Mouse (Mus musculus): Measurements from ENCODE around the gene Plxnc1. TPM values are rescaled to one million over a fixed set of nuclear protein-coding genes. Genes with fewer than 3 reads are reported as not detected.

The Plxnc1 gene
- polyA plus RNA-seq, 1 experiment: 1.3 TPM

- H3K4me1 ChIP-seq (ENCODE audit: control insufficient read depth, insufficient read depth, low read length): no peaks in the 10 kb centered on the region
- H3K36me3 ChIP-seq (ENCODE audit: control insufficient read depth, insufficient read depth, low read length, poor library complexity, severe bottlenecking): no peaks in the 10 kb centered on the region
- TF ChIP-seq EP300 (IDR thresholded peaks at IDR 0.05; ENCODE audit: insufficient read depth, low read depth, low read length) (no peak), POLR2A (IDR thresholded peaks at IDR 0.05; ENCODE audit: insufficient read depth, low read length) (no peak), CTCF (IDR thresholded peaks at IDR 0.05; ENCODE audit: low read depth, low read length) (no peak)
- H3K9me3 ChIP-seq (replicated peaks; ENCODE audit: control insufficient read depth, insufficient read depth, low read length, poor library complexity, severe bottlenecking): no peaks in the 10 kb centered on the region; the same call in 1 of the 2 replicates
- no peak overlapping the region for H3K9ac ChIP-seq (ENCODE audit: low read depth, poor library complexity, severe bottlenecking)
- no peaks in the 10 kb centered on the region for H3K27me3 ChIP-seq (ENCODE audit: control insufficient read depth, insufficient read depth, low read length, poor library complexity, severe bottlenecking)
- no peak overlapping the region for H3K4me3 ChIP-seq (ENCODE audit: low read depth, low read length)
- H3K27ac ChIP-seq (ENCODE audit: insufficient read depth, low read length): no peak overlapping the region
Measured at GRCm38 (mm10) chr10:94896311-94896710, 48.3 kb downstream of the Plxnc1 start.

DNA sequence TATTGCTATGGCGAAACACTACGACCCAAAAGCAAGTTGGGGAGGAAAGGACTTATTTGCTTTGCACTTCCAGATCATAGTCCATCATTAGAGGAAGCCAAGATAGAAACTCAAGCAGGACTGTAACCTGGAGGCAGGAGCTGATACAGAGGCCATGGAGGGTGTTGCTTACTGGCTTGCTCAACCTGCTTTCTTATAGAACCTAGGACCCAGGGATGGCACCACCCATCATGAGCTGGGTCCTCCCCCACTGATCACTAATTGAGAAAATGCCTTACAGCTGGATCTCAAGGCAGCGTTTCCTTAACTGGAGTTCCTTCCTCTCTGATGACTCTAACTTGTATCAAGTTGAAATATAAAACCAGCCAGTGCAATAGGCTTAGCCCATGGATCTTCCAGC, 48.8 kb downstream of the Plxnc1 start:
- TF ChIP-seq POLR2A (IDR thresholded peaks at IDR 0.05; ENCODE audit: insufficient read depth, low read length) (no peak), CTCF (IDR thresholded peaks at IDR 0.05; ENCODE audit: low read depth, low read length) (no peak), EP300 (IDR thresholded peaks at IDR 0.05; ENCODE audit: insufficient read depth, low read depth, low read length) (no peak)
- Histone ChIP-seq H3K4me1 (ENCODE audit: control insufficient read depth, insufficient read depth, low read length) (no peaks in the 10 kb centered on the region), H3K27ac (ENCODE audit: insufficient read depth, low read length) (no peak overlapping the region)

GRCm38 (mm10) chr10:94889735-94890134, 54.9 kb downstream of the Plxnc1 start:
- Histone ChIP-seq H3K4me1 (ENCODE audit: control insufficient read depth, insufficient read depth, low read length) (no peaks in the 10 kb centered on the region), H3K27me3 (ENCODE audit: control insufficient read depth, insufficient read depth, low read length, poor library complexity, severe bottlenecking) (no peaks in the 10 kb centered on the region), H3K36me3 (ENCODE audit: control insufficient read depth, insufficient read depth, low read length, poor library complexity, severe bottlenecking) (no peaks in the 10 kb centered on the region), H3K9ac (ENCODE audit: low read depth, poor library complexity, severe bottlenecking) (no peak overlapping the region), H3K27ac (ENCODE audit: insufficient read depth, low read length) (no peak overlapping the region), H3K4me3 (ENCODE audit: low read depth, low read length) (no peak overlapping the region), H3K9me3 (replicated peaks; ENCODE audit: control insufficient read depth, insufficient read depth, low read length, poor library complexity, severe bottlenecking) (no peaks in the 10 kb centered on the region; the same call in none of the 2 replicates)
- no peak for TF ChIP-seq CTCF (IDR thresholded peaks at IDR 0.05; ENCODE audit: low read depth, low read length)
- TF ChIP-seq POLR2A (IDR thresholded peaks at IDR 0.05; ENCODE audit: insufficient read depth, low read length): no peak
- TF ChIP-seq EP300 (IDR thresholded peaks at IDR 0.05; ENCODE audit: insufficient read depth, low read depth, low read length): no peak

More for the DNA sequence above, 48.8 kb downstream of the Plxnc1 start:
- Histone ChIP-seq H3K4me3 (ENCODE audit: low read depth, low read length) (no peak overlapping the region), H3K36me3 (ENCODE audit: control insufficient read depth, insufficient read depth, low read length, poor library complexity, severe bottlenecking) (no peaks in the 10 kb centered on the region), H3K27me3 (ENCODE audit: control insufficient read depth, insufficient read depth, low read length, poor library complexity, severe bottlenecking) (no peaks in the 10 kb centered on the region), H3K9ac (ENCODE audit: low read depth, poor library complexity, severe bottlenecking) (no peak overlapping the region), H3K9me3 (replicated peaks; ENCODE audit: control insufficient read depth, insufficient read depth, low read length, poor library complexity, severe bottlenecking) (no peaks in the 10 kb centered on the region; the same call in 1 of the 2 replicates)

DNA sequence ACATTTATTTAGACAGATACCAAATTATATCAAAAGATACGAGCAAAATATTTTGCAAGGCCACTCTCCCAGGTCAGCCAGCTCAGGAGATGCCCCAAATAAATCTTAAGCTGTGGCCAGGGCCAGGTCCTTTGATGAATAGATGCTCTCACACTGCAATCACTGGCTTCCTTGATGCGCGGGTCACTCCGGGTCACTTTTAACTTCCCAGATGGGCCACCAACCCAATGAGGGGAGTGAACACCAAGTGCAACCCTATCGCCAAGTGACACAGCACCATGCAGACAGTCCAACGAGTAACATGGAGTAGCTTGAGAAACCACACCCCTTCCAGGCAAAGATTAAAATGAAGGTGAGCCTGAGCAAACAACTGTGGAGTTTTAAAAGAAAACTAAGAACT, 61.4 kb downstream of the Plxnc1 start:
- H3K36me3 ChIP-seq (ENCODE audit: control insufficient read depth, insufficient read depth, low read length, poor library complexity, severe bottlenecking): no peaks in the 10 kb centered on the region
- H3K9me3 ChIP-seq (replicated peaks; ENCODE audit: control insufficient read depth, insufficient read depth, low read length, poor library complexity, severe bottlenecking): no peaks in the 10 kb centered on the region
- no peak overlapping the region for H3K27ac ChIP-seq (ENCODE audit: insufficient read depth, low read length)
- no peaks in the 10 kb centered on the region for H3K4me1 ChIP-seq (ENCODE audit: control insufficient read depth, insufficient read depth, low read length)
- no peak overlapping the region for H3K9ac ChIP-seq (ENCODE audit: low read depth, poor library complexity, severe bottlenecking)
- no peaks in the 10 kb centered on the region for H3K27me3 ChIP-seq (ENCODE audit: control insufficient read depth, insufficient read depth, low read length, poor library complexity, severe bottlenecking)
- TF ChIP-seq EP300 (IDR thresholded peaks at IDR 0.05; ENCODE audit: insufficient read depth, low read depth, low read length): no peak
- no peak for TF ChIP-seq POLR2A (IDR thresholded peaks at IDR 0.05; ENCODE audit: insufficient read depth, low read length)
- no peak for TF ChIP-seq CTCF (IDR thresholded peaks at IDR 0.05; ENCODE audit: low read depth, low read length)
- H3K4me3 ChIP-seq (ENCODE audit: low read depth, low read length): no peak overlapping the region

GRCm38 (mm10) chr10:94871506-94871905, 73.1 kb downstream of the Plxnc1 start:
- TF ChIP-seq POLR2A (IDR thresholded peaks at IDR 0.05; ENCODE audit: insufficient read depth, low read length) (no peak), CTCF (IDR thresholded peaks at IDR 0.05; ENCODE audit: low read depth, low read length) (no peak)
- H3K27me3 ChIP-seq (ENCODE audit: control insufficient read depth, insufficient read depth, low read length, poor library complexity, severe bottlenecking): no peaks in the 10 kb centered on the region
- H3K4me1 ChIP-seq (ENCODE audit: control insufficient read depth, insufficient read depth, low read length): no peaks in the 10 kb centered on the region
- no peak overlapping the region for H3K4me3 ChIP-seq (ENCODE audit: low read depth, low read length)
- no peaks in the 10 kb centered on the region for H3K36me3 ChIP-seq (ENCODE audit: control insufficient read depth, insufficient read depth, low read length, poor library complexity, severe bottlenecking)
- H3K27ac ChIP-seq (ENCODE audit: insufficient read depth, low read length): no peak overlapping the region
- no peaks in the 10 kb centered on the region for H3K9me3 ChIP-seq (replicated peaks; ENCODE audit: control insufficient read depth, insufficient read depth, low read length, poor library complexity, severe bottlenecking)
- no peak overlapping the region for H3K9ac ChIP-seq (ENCODE audit: low read depth, poor library complexity, severe bottlenecking)

DNA sequence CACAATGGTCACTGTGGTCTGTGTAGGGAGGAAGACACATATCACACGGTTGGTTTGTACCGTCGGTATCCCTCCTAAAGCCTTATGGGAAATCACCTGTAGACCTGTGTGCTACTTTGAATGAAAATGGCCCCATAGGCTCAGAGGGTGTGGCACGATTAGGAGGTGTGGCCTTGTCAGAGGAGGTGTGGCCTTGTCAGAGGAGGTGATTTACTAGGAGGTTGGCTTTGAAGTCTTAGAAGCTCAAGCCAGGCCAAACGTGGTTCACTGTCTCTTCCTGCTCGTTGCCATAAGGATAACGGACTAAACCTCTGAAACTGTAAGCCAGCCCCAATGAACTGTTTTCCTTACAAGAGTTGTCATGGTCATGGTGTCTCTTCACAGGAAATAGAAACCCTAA, 73.5 kb downstream of the Plxnc1 start:
- no peaks in the 10 kb centered on the region for H3K4me1 ChIP-seq (ENCODE audit: control insufficient read depth, insufficient read depth, low read length)
- H3K9me3 ChIP-seq (replicated peaks; ENCODE audit: control insufficient read depth, insufficient read depth, low read length, poor library complexity, severe bottlenecking): no peaks in the 10 kb centered on the region
- H3K9ac ChIP-seq (ENCODE audit: low read depth, poor library complexity, severe bottlenecking): no peak overlapping the region
- no peak overlapping the region for H3K4me3 ChIP-seq (ENCODE audit: low read depth, low read length)
- H3K27ac ChIP-seq (ENCODE audit: insufficient read depth, low read length): no peak overlapping the region
- H3K36me3 ChIP-seq (ENCODE audit: control insufficient read depth, insufficient read depth, low read length, poor library complexity, severe bottlenecking): no peaks in the 10 kb centered on the region
- no peaks in the 10 kb centered on the region for H3K27me3 ChIP-seq (ENCODE audit: control insufficient read depth, insufficient read depth, low read length, poor library complexity, severe bottlenecking)
- TF ChIP-seq EP300 (IDR thresholded peaks at IDR 0.05; ENCODE audit: insufficient read depth, low read depth, low read length) (no peak), POLR2A (IDR thresholded peaks at IDR 0.05; ENCODE audit: insufficient read depth, low read length) (no peak), CTCF (IDR thresholded peaks at IDR 0.05; ENCODE audit: low read depth, low read length) (no peak)
